Mouse (Mus musculus): ENCODE measurements at regions not wholly inside any gene's neighbourhood (a gene's known extent, or its start where the extent isn't known, plus 50 kb on each side); places are given as distances from the start of the nearest gene placed in this dataset.

- intact Hi-C loops (cut with DNase I): no loop called here
- DNase-seq (ENCODE audit: low spot score in 2 of 2): no peak
Measured at GRCm38 (mm10) chr16:95790691-95791090, 88.8 kb downstream of the Ets2 start.

GRCm38 (mm10) chr16:95789548-95789947 is 87.7 kb downstream of the Ets2 start:
- intact Hi-C loops (cut with DNase I): no loop called here
- no peak for DNase-seq (ENCODE audit: low spot score in 2 of 2)

DNA sequence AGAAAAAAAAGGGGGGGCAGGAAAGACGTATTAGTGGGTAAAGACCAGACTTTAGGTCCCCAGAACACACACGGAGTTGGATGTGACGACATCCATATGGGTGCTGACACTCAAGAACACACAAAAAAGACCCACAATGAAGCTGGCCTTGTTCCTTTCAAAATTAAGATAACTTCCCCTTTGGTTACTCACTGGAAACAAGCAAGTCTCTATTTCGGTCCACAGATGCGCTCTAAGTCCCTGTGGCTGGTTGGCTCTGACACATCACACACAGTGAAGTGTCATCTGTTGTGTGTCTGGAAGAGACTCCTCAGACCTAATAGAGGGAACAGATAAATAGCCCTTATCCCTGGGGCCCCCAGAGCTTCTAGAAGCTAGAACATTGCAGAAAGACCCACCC is 79.8 kb downstream of the Ets2 start:
- DNase-seq (ENCODE audit: low spot score in 2 of 2): no peak
- intact Hi-C loops (cut with DNase I): no loop called here

DNA sequence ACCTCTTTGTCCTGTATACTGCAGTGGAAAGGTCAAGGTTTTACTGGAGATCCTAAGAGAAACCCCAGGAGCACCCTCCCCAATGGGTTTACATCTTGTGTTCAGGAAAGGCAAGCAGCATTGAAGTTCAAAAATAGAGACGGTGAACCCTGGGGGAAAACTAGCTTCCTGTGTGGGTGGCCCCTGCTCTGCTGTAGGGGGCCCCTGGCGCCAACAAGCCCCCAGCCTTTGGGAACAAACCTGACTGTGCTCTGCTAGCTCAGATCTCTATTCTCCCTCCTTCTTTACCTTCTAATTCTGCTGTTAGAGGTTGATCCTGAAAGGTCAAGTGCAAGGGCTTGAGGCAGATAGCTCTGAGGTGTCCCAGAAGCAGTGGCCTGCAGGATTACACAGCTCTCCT is 78.6 kb downstream of the Ets2 start:
- intact Hi-C loops (cut with DNase I): no loop called here
- DNase-seq (ENCODE audit: low spot score in 2 of 2): no peak

- intact Hi-C loops (cut with DNase I): no loop called here
- no peak for DNase-seq (ENCODE audit: low spot score in 2 of 2)
Measured at GRCm38 (mm10) chr16:95778845-95779722, 77.2 kb downstream of the Ets2 start.

DNA sequence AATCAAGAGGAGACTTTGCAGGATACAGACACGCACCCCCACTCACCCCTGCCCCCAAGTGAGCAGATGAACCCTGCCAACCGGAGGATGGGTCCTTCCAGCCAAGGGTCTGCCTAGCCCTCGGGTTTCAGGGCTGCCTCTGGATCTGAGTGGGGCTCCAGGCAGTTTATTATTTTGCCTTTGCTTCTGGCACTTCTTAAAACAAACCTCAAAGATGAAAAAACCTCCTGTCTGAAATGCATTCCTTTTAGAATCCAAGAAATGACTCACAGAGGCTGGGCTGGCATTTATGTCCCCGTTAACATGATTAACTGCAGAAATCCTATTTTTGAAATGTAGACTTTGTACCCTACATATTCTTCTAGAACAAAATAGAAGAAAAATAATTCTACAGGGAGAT is 76.3 kb downstream of the Ets2 start:
- peak in 1 of 2 experiments; percentile 80 for DNase-seq (ENCODE audit: low spot score in 2 of 2)
- intact Hi-C loops (cut with DNase I): no loop called here

- DNase-seq (ENCODE audit: low spot score in 2 of 2): no peak
- intact Hi-C loops (cut with DNase I): no loop called here
Measured at GRCm38 (mm10) chr16:95776610-95777363, 74.9 kb downstream of the Ets2 start.

GRCm38 (mm10) chr16:95776010-95776409 is 74.1 kb downstream of the Ets2 start:
- intact Hi-C loops (cut with DNase I): no loop called here
- no peak for DNase-seq (ENCODE audit: low spot score in 2 of 2)

DNA sequence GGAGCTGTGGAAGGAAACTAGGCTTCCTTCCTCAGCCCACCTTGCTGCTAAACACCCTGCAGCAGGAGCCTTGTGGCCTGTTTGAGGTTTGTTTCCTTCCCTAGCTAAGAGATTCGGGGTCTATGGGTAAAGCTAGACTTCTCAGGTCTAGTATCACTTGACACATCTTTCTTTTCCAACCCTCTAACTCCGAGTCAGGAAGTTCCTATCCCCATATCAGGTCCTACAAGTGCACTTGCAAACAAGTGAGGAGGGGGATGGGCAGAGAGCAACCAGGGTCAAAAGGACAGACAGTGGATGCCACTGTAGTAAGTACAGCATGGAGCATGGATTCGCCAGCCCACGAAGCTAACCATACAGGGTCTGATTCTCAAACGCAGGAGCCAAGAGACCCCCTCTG is 73.5 kb downstream of the Ets2 start:
- DNase-seq (ENCODE audit: low spot score in 2 of 2): no peak
- intact Hi-C loops (cut with DNase I): no loop called here

- no peak for DNase-seq (ENCODE audit: low spot score in 2 of 2)
- intact Hi-C loops (cut with DNase I): no loop called here
Measured at GRCm38 (mm10) chr16:95773151-95773550, 71.3 kb downstream of the Ets2 start.
